Mouse (Mus musculus) urinary bladder, adult 18-20 months (tissue): ENCODE results near the gene Gm14862.
A peak's percentile ranks its signal among the peaks of the same experiment; 100 is the strongest.
"Not testable (repeated sequence)": the region's sequence is repeated elsewhere in the genome, so short reads cannot be mapped to it uniquely, and the experiment has no call there.

Source experiments
- DNase-seq, 2 experiments: peaks; one replicate each; pipeline ENCODE4 v3.0.0; 2022; ENCODE audit warnings: low spot score in 2 of 2, mixed read lengths in 2 of 2

Gm14862 gene

GRCm38 (mm10) chrX:9256766-9257165, at the start of gene Gm14862:
Gene Gm14862 (minus strand): TSS chrX:9256899.
- DNase-seq: no peak

DNA sequence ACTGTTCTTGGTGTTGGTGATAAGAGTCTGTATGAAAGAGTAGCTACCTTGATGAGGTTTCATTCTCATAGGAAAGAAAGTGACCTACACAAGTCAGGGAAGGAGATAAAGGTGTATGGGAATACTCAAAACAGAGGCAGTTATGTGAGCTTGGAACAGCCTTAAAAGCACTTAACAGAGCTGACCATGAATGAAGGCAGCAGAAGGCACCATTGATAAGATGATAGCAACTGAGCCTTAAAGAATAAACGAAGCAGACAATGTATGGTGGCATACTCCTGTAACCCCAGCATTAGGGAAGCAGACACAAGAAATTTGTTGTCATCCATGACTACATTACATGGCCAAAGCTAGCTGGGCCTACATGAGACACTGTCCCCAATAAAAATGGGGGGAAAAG, 46.8 kb upstream of the Gm14862 start:
- no peak for DNase-seq

DNA sequence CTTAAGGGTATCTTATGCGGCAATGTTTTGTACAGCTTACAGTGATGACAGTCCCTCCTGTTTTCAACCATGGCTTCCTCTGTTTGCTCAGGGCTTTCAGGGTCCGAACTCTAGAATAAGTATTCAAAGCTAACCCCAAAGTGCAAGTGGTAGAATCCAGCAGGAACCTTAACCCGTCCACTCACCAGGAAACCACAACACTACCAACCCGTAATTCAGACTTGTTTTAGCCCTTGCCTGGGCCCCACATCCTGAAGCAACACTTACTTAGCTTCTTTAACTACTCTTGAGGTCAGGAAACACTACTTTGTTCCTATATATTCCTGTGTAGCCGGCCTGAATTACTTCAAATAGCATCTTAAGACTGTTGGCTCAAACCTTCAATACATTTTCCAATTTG, 46.1 kb upstream of the Gm14862 start:
- no peak for DNase-seq

DNA sequence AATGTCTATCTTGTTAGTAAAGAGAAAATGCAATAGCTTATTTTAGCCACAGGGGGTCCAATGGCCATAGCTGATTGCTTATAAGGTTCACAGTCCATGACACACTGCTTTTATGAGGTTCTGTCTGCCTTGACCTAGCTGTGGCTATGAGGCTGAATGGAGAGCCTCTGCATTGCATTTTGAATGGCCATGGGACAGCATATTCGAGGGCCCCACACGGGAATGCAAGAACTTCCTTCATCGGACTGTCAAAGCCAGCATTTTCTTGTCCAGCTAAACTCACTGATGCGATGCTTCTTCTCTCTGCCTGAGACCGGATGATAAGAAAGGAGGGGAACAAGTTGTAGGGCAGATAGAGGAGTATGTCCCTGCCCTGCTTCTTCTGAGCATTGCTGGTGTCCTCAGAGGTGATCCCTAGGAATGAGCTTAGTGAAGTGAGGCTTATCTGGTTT, 41.7 kb upstream of the Gm14862 start:
- no peak for DNase-seq

DNA sequence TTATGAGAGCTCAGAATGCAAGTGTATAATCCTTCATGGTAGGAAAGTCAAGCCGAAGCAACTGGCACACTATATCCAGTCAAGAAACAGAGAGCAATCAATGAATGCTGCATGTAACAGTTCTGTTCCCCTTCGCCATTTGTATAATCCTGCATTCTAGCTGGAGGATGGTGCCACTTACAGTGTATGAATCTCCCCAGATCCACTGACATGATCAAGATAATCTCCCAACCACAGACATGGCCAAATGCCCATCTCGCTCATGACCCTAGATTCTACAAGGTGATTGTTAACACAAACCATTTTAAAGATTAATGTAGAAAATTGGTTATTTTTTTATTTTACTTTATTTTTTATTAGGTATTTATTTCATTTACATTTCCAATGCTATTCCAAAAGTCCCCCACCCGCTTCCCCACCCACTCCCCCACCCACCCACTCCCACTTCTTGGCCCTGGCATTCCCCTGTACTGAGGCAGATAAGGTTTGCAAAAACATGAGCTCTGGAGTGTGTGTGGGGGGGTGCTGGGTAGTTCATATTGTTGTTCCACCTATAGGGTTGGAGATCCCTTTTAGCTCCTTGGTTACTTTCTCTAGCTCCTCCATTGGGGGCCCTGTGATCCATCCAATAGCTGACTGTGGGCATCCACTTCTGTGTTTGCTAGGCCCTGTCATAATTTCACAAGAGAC, 36.6 kb upstream of the Gm14862 start:
- DNase-seq: not testable (repeated sequence)

- DNase-seq: not testable (repeated sequence)
Measured at GRCm38 (mm10) chrX:9283464-9283863, 26.8 kb upstream of the Gm14862 start, which contains the start of gene H2al1m. Gene H2al1m (plus strand): TSS chrX:9283764.

- DNase-seq: no peak
Measured at GRCm38 (mm10) chrX:9274321-9274720, 17.6 kb upstream of the Gm14862 start.

- DNase-seq: no peak
Measured at GRCm38 (mm10) chrX:9273377-9274002, 16.8 kb upstream of the Gm14862 start.

DNA sequence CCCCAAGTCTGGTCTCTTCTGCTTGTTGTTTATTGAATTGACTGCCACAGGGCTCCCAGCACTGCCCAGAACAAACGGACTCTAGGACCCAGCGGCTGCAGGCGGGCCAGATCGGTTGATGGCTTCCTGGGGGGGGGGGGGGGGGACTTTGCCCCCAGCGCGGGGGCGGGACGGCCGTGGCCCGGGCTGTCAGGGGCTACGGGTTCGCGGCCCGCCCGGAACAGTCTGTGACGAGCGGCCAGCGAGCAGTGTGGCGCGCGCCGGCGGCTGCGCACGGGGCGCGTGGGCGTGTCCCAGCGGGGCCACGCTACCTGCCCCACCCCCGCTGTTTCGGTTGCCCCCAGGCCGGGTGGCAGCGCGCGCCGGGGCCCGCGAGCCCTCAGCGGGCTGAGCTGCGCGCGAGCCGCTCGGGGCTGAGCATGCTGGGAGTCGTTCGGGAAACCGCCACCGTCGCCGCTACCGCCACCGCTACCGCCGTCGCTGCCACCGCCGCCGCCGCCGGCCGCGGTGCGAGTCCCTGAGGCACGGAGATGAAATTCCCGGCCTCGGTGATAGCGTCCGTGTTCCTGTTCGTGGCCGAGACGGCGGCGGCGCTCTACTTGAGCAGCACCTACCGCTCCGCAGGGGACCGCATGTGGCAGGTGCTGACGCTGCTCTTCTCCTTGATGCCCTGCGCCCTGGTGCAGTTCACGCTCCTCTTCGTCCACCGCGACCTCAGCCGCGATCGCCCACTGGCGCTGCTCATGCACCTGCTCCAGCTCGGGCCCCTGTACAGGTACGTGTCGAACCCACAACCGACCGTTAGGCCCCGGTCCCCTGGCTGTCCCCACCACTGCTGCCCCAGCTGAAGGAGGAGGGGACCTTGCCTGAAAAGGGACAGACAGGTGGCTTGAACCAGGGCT, 16.0 kb upstream of the Gm14862 start, which contains the start of gene Xk:
Xk (plus strand) TSS at position 297 of the 902 bp plus-strand sequence.
- DNase-seq: peak; percentile 10 to 37

- no peak for DNase-seq
Measured at GRCm38 (mm10) chrX:9271947-9272459, 15.3 kb upstream of the Gm14862 start.

GRCm38 (mm10) chrX:9271112-9271511, 14.4 kb upstream of the Gm14862 start:
- DNase-seq: no peak

DNA sequence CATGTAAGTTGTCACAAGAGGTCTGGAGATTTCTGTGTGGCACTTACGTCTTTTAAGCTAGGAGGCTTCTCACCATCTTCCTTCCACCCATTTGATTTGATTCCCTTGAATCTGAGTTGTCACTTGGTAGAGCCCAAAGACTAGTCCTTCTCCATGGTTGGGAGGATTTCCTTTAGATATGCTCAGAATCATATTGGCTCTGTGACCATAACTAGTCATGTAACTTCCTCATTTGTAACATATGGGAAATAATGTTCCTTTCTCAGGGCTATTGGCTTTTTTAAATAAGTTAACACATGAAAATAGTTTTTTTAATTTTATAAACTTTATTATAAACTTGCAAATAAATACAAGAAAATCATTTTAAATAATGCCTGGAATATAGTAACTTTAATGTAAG, 2.6 kb upstream of the Gm14862 start:
- no peak for DNase-seq

DNA sequence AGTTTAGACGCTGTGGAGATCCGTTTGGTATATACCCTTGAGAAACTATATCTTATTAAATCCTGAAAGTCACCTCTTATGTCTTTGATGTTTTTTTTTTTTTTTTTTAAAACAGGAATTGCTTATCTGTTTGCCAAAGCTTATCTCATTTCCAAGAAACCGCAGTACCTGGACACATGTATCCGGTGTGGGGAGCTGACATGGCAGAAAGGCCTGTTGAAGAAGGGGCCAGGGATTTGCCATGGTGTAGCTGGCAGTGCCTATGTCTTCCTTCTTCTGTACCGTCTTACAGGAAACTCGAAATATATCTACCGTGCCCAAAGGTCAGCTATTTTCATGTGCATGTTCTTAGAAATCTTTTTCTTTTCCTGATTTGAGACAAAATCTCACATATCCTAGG, 1.1 kb upstream of the Gm14862 start:
- DNase-seq: no peak

GRCm38 (mm10) chrX:9254901-9255300, 1.8 kb downstream of the Gm14862 start:
- no peak for DNase-seq

DNA sequence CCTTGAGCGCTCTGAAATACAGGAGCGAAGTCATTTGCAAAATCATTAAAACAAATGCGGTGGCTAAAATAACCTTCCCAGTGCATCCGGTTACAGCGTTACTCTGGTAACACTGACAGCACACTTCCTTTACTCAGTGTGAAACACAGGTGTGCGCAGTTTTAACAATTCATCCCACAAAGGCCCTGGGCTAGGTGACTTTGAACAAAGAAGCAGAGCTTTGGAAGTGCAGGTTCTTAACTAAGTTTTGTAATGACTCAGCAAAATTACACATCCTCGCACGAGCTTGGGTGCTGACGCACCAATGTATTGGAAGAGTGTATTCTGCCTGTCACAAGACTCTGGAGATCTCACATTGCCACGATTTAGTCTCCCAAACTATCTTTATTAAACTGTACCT, 2.7 kb downstream of the Gm14862 start:
- no peak for DNase-seq

- peak in 1 of 2 experiments; percentile 24 for DNase-seq
Measured at GRCm38 (mm10) chrX:9248911-9249310, 7.8 kb downstream of the Gm14862 start.

DNA sequence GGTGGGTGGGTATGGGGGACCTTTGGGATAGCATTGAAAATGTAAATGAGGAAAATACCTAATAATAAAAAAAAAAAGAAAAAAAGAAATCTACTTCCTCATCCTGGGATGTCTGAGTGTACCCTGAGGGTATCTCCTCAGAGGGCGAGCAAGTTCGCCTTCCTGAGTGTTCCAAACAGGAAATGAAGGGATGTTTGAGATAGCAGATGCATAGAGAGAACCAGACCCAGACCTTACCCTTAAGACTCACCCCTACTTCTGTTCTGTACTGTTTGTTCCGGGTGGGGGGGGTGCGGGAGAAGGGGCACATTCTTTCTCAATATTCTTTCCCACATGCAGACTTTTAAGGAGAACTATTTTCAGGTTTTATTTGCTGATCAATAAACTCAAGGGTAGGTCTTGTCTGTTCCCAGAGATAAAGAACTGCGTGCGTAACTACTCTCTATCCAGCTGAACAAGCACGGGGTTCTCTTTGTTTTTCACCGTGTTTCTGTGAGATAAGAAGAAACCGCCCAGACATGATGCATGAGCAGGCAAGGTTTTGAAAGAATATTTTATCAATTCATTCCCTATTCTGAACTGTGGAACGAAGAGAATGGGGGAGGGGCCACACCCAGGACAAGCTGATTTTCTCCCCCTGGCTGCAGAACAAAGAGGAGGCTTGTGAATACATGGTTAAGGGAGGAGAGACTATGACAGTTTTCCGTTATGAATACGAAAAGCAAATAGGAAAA, 11.9 kb downstream of the Gm14862 start:
- DNase-seq: no peak

DNA sequence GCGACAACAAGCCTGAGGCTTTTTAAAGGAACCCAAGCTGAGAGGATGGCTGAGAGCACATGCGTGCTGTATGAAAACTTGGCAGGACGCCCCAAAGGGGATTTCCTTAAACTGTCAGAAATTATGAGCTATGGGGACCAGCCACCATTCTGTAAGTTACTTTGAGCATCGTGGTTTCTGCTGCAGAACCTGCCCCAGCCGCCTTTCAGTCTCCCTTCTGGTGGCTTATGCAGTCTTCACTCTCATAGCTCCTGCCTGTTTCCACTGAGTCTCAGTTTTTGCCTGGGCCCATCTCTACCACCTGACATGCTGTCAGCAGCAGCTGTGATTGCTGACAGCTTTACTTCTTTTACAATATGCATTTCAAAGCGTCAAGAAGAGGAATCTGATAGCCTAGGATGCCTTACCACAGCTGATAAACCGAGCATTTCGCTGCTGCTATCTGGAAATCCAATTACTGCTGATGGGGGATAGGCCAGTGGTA, 13.3 kb downstream of the Gm14862 start:
- no peak for DNase-seq

GRCm38 (mm10) chrX:9240737-9241591, 15.7 kb downstream of the Gm14862 start:
- DNase-seq: no peak

- DNase-seq: no peak
Measured at GRCm38 (mm10) chrX:9227105-9227504, 29.6 kb downstream of the Gm14862 start.
